Mouse (Mus musculus) liver, postnatal 0 days (tissue): ENCODE measurements around the gene Aspscr1.

Source experiments
- CTCF ChIP-seq: sonication (generic); IDR thresholded peaks from 2 replicates; pipeline ENCODE4 v1.5.1; 2016; ENCODE audit warnings: antibody characterized with exemption, low read depth
- EP300 ChIP-seq: IDR thresholded peaks from 2 replicates; pipeline ENCODE4 v1.6.1; 2016; ENCODE audit warnings: antibody characterized with exemption, low read depth, mild to moderate bottlenecking

DNA sequence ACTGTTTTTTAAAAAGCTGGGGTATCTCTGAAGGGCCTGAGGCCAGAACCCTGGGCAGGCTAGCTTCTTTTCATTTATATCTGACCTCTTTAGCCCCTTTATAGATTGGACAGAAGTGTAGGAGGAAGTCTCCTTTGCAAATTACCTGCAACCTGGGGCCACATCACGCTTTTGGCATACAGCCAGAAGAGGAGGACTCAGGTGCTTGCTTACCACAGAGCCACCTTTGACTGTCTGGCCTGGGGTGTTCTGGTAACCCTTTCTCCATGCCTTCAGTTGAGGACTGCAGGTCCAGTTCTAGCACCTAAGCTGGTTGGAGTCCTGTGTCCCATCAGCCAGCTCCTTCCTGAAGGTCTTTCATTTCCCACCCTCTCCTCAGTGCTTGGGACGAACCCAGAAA lies 36.8 kb downstream of the Aspscr1 start:
- TF ChIP-seq EP300: no peak
- no peak for TF ChIP-seq CTCF
